In genomic region chr13:45911069-45911468, GRCm38 (mm10) we compare ENCODE assay signal across 22 mouse cellular contexts. TPM values are rescaled to one million over a fixed set of nuclear protein-coding genes. Genes with fewer than 3 reads are reported as not detected.
DNase-seq lines count a peak whose midpoint lies in the region; ATAC-seq and TF ChIP-seq lines count a peak whose summit lies in the region.
"Had no signal": no experiment of that assay in that cellular context is flagged by ENCODE, and none has a peak within 500 bp of the region (broad histone marks: within the 10 kb centered on the region; RNA-seq: fewer than 3 reads in every experiment).

No protein-coding gene starts in this region.

- H3K4me3 ChIP-seq in bone marrow, adult 2 months (replicated peaks; ENCODE audit: control insufficient read depth, low read depth, low read length): no peak overlapping the region
- no peak overlapping the region for H3K4me3 ChIP-seq in liver, embryonic 16.5 days (ENCODE audit: low read depth, low read length)
- H3K4me3 ChIP-seq: embryonic facial prominence, embryonic 10.5 days; forebrain, embryonic 12.5 days; hindbrain, embryonic 10.5 days; limb, embryonic 15.5 days; neural tube, embryonic 15.5 days had no signal

- H3K27ac ChIP-seq in bone marrow, adult 2 months (ENCODE audit: control insufficient read depth, insufficient read depth, low read depth, low read length, poor library complexity): peak overlapping the region; percentile 40
- H3K27ac ChIP-seq in liver, embryonic 16.5 days (ENCODE audit: low read length): peak overlapping the region; percentile 39; the same call in 1 of the 2 replicates
- H3K27ac ChIP-seq: embryonic facial prominence, embryonic 10.5 days; forebrain, embryonic 12.5 days; hindbrain, embryonic 10.5 days; hindbrain, postnatal 0 days; limb, embryonic 15.5 days; neural tube, embryonic 15.5 days; stomach, postnatal 0 days had no signal

- peaks cover 1% of the 10 kb centered on the region for H3K4me1 ChIP-seq in bone marrow, adult 2 months (ENCODE audit: control insufficient read depth, insufficient read depth, low read length)
- peaks cover 29% of the 10 kb centered on the region for H3K4me1 ChIP-seq in liver, embryonic 16.5 days (ENCODE audit: control insufficient read depth, low read depth, low read length)

- TF ChIP-seq POLR2A in bone marrow, adult 2 months (IDR thresholded peaks at IDR 0.05; ENCODE audit: borderline replicate concordance, control insufficient read depth, low read depth, low read length): no peak

- no peaks in the 10 kb centered on the region for H3K36me3 ChIP-seq in liver, embryonic 16.5 days (ENCODE audit: control insufficient read depth, insufficient read depth)
- no peaks in the 10 kb centered on the region for H3K36me3 ChIP-seq in splenic B cell, adult 2 months (ENCODE audit: control insufficient read depth, insufficient read depth, low read length, poor library complexity, severe bottlenecking)
- H3K36me3 ChIP-seq: embryonic facial prominence, embryonic 10.5 days; forebrain, embryonic 12.5 days; hindbrain, embryonic 10.5 days; limb, embryonic 15.5 days; neural tube, embryonic 15.5 days had no signal

- H3K9me3 ChIP-seq in liver, embryonic 16.5 days (replicated peaks; ENCODE audit: control insufficient read depth, low read length): no peaks in the 10 kb centered on the region
- H3K9me3 ChIP-seq: embryonic facial prominence, embryonic 10.5 days; forebrain, embryonic 12.5 days; hindbrain, embryonic 10.5 days; limb, embryonic 15.5 days; neural tube, embryonic 15.5 days had no signal

- no peak overlapping the region for H3K4me2 ChIP-seq in liver, embryonic 16.5 days (ENCODE audit: low read depth, low read length)
- H3K4me2 ChIP-seq: forebrain, embryonic 12.5 days; limb, embryonic 15.5 days; neural tube, embryonic 15.5 days had no signal

- peak; percentile 9 for DNase-seq in thymus, postnatal 14 days
- DNase-seq in thymus, adult 18-20 months: no peak
- DNase-seq in splenic B cell, adult 2 months (ENCODE audit: low read depth, low spot score): peak; percentile 43
- no peak for DNase-seq in ovary, postnatal 14 days (ENCODE audit: low spot score)
- no peak for DNase-seq in cerebellum, postnatal 10 days
- DNase-seq: adrenal gland, postnatal 25 days; cerebellum, adult 18-20 months; cerebellum, postnatal 36 days; gastrocnemius, postnatal 14 days; kidney, adult 18-20 months; kidney, postnatal 14 days; thymus, postnatal 25 days had no signal

- ATAC-seq in liver, embryonic 16.5 days (ENCODE audit: low read depth): no peak
- ATAC-seq: hindbrain, postnatal 0 days; midbrain, embryonic 16.5 days had no signal

- 13% methylated on average over 5 of the region's 5 CpGs for WGBS in bone marrow, adult 2 months
- WGBS in liver, embryonic 16.5 days (ENCODE audit: insufficient replicate concordance): 54% methylated on average over 5 of the region's 5 CpGs

- H3K9ac ChIP-seq in liver, embryonic 16.5 days (ENCODE audit: low read depth, low read length): no peak overlapping the region
- H3K9ac ChIP-seq: forebrain, embryonic 12.5 days; limb, embryonic 15.5 days; neural tube, embryonic 15.5 days had no signal

- no peaks in the 10 kb centered on the region for H3K27me3 ChIP-seq in liver, embryonic 16.5 days (ENCODE audit: control insufficient read depth, insufficient read depth, low read depth, low read length)
- no peaks in the 10 kb centered on the region for H3K27me3 ChIP-seq in splenic B cell, adult 2 months (ENCODE audit: control insufficient read depth, insufficient read depth, low read length, poor library complexity, severe bottlenecking)
- H3K27me3 ChIP-seq: forebrain, embryonic 12.5 days; limb, embryonic 15.5 days; neural tube, embryonic 15.5 days had no signal

- TF ChIP-seq CTCF in bone marrow, adult 2 months (IDR thresholded peaks at IDR 0.05; ENCODE audit: control insufficient read depth, insufficient read depth, low read length): no peak

RNA-seq across cellular contexts. Expression of gene Atxn1, which starts 53.7 kb away (rescaled TPM):
- 3.2 and 5.8 TPM in 2 replicates for polyA plus RNA-seq in bone marrow, adult 2 months (2011; ENCODE audit: insufficient read depth, insufficient read length, low replicate concordance, missing spikeins)
- 2.8 and 3.2 TPM in 2 replicates for polyA plus RNA-seq in liver, embryonic 16.5 days (2015; fragmentation: Nextera tagmentation; extraction: Ambion mirVana)

Comparison
In these comparisons a context has a peak if more than half of its experiments do, and no peak if none do; other contexts are left out.
1. DNase-seq: peak in thymus, postnatal 14 days (single experiment) and splenic B cell, adult 2 months (single experiment); none in thymus, adult 18-20 months (0 of 2), ovary, postnatal 14 days (single experiment) and cerebellum, postnatal 10 days (0 of 2).